Mouse (Mus musculus): Measurements from ENCODE around the gene Rassf9. TPM values are rescaled to one million over a fixed set of nuclear protein-coding genes. Genes with fewer than 3 reads are reported as not detected.

Rassf9 gene
- polyA plus RNA-seq (2017; shearing (Covaris generic)) = under 1 TPM; 0.11 to 0.27 TPM

DNA sequence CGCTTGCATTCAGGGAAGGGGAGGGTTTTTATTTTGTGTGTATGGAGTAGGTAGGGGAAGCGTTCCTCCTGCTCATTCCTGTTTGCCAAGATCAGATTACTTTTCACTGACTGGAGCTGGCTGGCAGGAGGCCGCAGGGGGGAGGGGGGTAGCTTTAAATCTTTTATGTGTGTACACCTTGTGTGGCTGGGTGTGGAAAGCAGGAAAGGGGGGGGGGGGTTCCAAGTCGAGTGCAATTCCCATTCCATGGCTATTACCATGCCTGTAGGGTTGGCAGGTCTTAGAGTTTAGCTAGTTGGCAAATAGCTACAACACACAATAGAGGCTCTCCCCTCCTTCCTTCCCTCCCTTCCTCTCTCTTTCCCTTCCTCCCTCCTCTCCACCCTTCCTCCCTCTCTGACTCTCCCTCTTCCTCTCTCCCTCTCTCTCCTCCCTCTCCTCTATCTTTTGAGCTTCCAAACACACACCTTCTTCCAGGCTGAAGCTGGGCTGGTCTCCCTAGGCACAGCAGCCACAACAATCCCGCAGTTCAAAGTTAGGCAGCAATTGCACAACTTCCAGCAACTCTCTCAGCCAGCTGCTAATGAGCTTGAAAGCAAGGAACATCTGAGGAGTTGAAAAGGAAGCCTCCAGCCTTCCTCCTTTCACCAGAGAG is at the start of gene Rassf9:
Gene Rassf9 (plus strand): TSS at position 416 of the 655 bp plus-strand sequence.
- no peak for ATAC-seq

- no peak for ATAC-seq
Measured at GRCm38 (mm10) chr10:102469412-102469811, 42.6 kb upstream of the Rassf9 start.

- ATAC-seq = no peak
Measured at GRCm38 (mm10) chr10:102490386-102490785, 21.6 kb upstream of the Rassf9 start, which contains the start of gene Nts. Nts (minus strand) TSS chr10:102490486.

DNA sequence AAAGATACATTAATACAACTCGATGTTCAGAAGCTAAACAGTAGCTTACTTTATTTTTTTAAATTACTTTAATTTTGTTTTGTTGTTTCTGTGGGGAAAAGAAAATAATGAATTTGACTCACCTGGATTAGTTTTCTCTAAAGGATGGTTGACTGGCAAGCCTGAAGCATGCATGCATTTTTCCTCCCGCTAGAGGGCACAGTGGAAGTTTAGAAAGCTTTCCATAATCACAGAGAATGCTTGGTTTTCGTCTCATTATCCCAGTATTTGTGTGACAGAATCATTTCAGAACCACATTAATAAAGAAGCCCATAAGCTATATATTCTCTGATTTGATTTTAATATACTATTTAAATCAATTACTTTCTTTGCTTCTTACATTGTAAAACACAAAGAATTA is 20.2 kb upstream of the Rassf9 start:
- ATAC-seq = no peak

DNA sequence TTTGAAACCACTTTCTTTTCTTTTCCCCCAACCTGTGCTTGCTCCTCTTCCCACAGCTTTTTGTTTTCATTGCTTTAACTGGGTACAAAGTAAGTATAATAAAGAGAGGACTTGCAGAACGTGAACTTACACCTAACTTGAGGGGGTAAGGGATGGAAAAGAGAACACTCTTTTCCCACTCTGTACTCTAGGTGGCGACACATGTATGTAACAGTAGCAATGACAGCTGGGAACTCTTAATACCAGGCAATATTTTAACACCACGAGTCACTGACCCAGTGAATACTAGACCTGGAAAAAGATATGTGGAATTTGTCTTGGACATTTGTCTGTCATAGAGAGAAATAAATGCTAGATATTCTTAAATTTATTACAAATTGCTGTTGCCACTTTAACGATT is 13.3 kb upstream of the Rassf9 start:
- no peak for ATAC-seq

DNA sequence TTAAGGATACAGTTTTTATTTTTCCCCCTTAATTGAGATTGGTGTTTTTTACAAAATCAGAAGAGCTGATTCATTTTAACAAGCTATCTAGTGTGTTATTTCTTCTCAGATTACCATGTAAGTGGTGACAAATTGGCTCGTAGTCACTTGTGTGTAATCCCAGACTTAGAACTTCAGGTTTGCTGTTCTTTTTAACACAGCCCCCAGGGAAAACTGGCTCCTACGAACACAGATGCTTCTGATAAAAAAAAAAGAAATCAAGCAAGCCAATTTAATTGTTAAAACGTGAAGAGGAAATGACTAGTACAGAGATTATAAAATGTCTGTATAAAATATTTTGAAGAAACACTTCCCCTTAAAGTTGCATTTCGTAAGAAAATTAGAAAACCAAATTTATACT is 4.6 kb upstream of the Rassf9 start:
- ATAC-seq = no peak

GRCm38 (mm10) chr10:102511461-102511806 is 588 bp upstream of the Rassf9 start:
- no peak for ATAC-seq

GRCm38 (mm10) chr10:102514159-102514558 is 2.1 kb downstream of the Rassf9 start:
- ATAC-seq = no peak

GRCm38 (mm10) chr10:102527901-102528300 is 15.9 kb downstream of the Rassf9 start:
- ATAC-seq = no peak

GRCm38 (mm10) chr10:102553941-102554340 is 41.9 kb downstream of the Rassf9 start:
- ATAC-seq = no peak

DNA sequence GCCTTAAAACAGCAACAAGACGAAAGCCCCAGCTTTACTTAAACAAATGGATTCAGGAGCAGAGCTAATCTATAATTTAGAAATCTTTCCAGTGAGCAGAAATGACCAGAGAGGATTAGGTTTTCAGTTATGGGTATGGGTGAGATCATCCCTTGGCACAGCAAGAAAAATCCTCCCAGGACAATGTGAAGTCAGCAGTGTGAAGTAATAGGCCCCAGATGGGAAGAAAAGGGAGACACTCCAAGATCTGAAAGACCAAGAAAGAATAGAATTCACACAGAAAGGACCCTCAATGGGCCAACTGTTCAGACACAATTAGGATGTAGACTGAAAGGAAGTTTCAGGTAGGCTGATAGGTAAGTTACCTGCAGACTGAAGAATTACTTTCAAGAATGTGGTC is 50.5 kb downstream of the Rassf9 start:
- no peak for ATAC-seq

GRCm38 (mm10) chr10:102577970-102578369 is 65.9 kb downstream of the Rassf9 start:
- ATAC-seq = no peak

DNA sequence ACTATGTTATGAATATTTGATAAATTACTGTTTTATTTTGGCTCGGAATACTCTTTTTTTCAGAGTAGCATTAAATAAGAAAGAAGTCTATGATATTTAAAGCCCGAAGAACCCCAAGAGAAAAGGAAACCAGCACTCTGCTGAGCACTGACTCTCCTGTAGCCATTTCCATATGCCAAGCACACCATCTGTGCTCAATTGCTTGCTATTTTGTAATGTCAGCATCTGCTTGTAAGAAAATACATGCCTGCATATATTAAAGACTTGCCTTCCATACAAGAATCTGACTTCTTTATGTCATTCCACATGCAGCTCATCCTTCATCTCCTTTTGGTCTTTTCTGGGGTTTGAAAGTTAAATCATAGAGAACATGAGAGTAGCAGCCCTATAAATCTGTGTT is 82.3 kb downstream of the Rassf9 start:
- ATAC-seq = no peak

Other genes with a start within 250 kb of the Rassf9 start
- gene Nts, start 21.7 kb upstream of the Rassf9 start, polyA plus RNA-seq (2017; shearing (Covaris generic)) = not detected

All from CD4-positive, CD25-positive, alpha-beta regulatory T cell, adult 4 months (primary cell).